Mouse (Mus musculus) large intestine, adult 2 months (tissue): ENCODE results near the gene Cdr1. TPM values are rescaled to one million over a fixed set of nuclear protein-coding genes. Genes with fewer than 3 reads are reported as not detected.

Source experiments
- DNase-seq: peaks from one replicate; pipeline ENCODE4 v3.0.0-alpha.2; 2012; ENCODE audit warnings: low read depth, low spot score
- WGBS: fragments of 180-500 bp; shearing (Covaris S2); methylation state at CpG from one replicate; pipeline ENCODE4 v1.1.7; 2018; 5-methylcytosine and 5-hydroxymethylcytosine counted together
- polyA plus RNA-seq: library from polyadenylated mRNA; depleted of rRNA; stranded (reverse); fragments of >200 nt; gene quantifications from 2 replicates; pipeline ENCODE4 v1.2.3, GENCODE M21; 2012; rRNA removed

Cdr1 gene
- not detected in 2 replicates for polyA plus RNA-seq

DNA sequence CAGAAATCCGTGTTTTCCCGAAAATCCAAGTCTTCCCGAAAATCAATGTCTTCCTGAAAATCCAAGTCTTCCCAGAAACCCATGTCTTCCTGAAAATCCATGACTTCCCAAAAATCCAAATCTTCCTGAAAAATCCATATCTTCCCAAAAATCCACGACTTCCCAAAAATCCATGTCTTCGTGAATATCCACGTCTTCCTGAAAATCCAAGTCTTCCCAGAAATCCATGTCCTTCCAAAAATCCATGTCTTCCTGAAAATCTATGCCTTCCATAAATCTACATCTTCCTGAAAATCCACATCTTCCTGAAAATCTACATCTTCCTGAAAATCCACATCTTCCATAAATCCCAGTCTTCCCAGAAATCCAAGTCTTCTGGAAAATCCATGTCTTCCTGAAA is at the start of gene Cdr1:
Gene Cdr1, minus strand, starts transcription at position 101 of the 400 bp plus-strand sequence.
- no peak for DNase-seq
- 92% methylated on average over 6 of the region's 6 CpGs for WGBS

DNA sequence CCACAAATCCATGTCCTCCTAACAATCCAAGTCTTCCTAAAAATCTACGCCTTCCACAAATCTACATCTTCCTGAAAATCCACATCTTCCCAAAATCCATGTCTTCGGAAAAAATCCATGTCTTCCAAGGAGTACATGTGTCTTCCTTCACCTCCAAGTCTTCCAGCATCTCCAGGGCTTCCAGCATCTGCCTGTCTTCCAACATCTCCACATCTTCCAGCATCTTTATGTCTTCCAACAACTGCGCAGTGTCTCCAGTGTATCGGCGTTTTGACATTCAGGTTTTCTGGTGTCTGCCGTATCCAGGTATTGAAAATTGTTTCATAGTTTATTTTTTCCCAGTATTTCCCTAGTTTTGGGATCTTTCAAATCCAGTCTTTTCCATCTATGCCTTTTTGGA is 511 bp upstream of the Cdr1 start:
- DNase-seq = no peak

DNA sequence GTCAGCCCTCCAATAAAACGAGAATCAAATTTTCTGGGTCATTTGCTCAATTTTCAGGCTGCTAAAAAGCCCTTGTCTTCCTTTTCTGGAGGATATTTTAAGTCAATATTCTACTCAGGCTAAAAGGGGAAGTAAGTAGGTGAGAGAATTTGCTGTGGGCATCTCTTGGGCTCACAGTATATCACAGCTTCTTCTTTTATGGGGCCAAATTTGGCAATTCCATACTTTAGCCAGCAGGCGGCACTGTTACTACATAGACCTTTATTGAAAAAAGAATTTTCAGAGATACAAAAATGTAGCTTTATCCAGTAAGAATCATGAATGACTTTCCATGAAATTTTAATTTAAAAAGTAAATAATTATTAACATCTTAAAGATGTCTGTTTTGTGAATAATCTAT is 18.8 kb downstream of the Cdr1 start:
- DNase-seq = no peak
- 34% methylated on average over 2 of the region's 2 CpGs for WGBS

More for the DNA sequence above, 511 bp upstream of the Cdr1 start:
- WGBS = 92% methylated on average over 6 of the region's 6 CpGs

DNA sequence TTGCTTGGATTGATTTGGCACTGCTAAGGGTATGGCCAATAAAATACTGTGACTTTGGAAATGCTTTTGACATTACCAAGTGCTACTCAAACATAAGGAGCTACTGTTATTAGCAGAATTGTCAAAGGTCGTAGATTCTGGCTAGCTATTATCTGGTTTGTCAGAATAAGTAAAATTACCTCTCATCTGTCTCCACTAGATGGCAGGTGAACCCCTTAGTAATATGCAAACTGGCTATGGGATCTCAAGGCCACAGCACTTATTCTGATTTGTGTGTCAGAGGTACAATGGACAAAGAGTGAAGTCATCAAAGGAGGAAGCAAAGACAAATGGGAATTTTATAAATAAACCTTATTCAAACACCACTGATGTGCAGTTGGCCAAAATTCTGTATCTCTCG is 24.1 kb downstream of the Cdr1 start:
- 53% methylated on average over 2 of the region's 2 CpGs for WGBS
- DNase-seq = no peak

DNA sequence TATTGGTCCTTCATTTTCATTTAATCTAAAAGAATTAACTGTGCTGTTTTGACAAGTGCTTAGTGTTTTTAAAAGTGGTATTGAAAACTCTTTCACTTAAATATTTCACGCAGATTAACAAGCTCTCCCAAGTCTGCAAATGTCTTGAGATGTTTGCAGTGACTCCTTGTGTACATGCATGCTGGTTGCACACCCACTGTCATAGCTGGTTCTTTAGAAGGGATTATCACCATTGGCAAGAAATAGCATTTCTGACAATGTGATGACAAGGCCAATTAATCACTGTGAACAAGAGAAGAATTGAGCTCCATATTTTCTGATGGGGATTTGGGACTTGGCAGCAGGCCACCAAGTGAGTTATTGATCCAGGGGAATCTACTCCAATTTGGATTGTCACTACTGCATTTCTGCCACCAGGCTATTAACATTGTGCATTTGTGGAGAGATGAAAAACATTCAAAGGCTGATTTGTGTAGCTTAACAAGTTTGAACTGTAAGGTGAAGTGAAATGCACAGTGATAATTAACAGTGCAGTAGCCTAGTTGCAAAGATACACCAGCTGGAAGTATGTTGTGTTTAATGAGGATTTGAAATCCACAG is 30.6 kb downstream of the Cdr1 start:
- DNase-seq = no peak
- WGBS = 74% methylated on average over 1 of the region's 1 CpGs

DNA sequence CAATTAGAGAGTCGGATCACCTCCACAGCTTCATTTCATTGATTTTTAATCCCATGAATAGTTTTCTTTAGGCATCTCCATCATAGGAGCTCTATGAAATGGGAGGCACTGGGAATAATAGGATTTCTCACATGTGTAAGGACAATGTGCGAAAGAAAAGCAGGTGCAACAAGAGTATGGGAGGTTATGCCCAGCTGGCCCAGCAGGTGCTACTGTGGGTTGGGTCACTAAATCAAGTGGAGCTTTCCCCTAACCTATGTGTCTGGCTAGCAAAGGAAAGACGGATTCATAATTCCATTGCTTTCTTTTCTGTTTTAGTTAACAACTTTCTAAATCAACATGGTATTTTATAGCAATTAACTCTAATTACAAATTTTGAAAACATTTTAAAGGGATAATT is 31.1 kb downstream of the Cdr1 start:
- 79% methylated on average over 3 of the region's 3 CpGs for WGBS
- DNase-seq = no peak

DNA sequence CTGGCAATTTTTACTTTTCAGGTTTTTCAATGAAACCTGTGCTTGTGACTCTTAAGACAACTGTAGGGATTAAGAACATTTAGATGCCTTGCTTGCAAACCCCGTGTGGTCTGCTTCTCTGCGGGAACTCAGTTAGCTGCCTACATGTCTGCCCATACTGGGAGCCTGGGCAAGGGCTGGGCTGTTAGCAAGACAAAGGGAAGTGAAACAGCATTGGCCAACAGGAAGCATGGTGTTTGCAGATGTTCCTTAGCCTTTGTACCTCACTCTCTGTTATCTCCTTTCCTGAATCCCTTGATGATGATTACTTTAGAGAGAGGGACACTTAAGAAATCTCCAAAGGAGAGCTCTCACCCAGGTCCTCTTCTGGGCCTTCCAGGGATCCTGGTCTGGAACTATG is 38.8 kb downstream of the Cdr1 start:
- no peak for DNase-seq
- WGBS = 33% methylated on average over 2 of the region's 2 CpGs

DNA sequence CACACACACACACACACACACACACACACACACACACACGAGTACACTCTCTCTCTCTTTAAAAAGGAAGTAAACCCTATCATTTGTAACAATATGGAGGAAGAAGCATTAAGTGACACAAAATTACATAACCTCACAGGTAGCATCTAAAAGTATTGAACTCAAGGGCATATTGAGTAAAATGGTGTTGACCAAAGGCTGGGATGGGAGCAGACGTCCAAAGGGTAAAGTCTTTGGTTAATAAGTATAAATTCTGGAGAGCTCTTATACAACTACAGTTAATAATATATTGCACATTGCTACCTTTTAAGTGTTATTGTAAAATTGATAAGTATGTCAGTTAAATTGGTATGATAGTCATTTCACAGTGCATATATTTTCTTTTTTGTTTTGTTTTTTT is 39.9 kb downstream of the Cdr1 start:
- DNase-seq = no peak
- 59% methylated on average over 2 of the region's 2 CpGs for WGBS

DNA sequence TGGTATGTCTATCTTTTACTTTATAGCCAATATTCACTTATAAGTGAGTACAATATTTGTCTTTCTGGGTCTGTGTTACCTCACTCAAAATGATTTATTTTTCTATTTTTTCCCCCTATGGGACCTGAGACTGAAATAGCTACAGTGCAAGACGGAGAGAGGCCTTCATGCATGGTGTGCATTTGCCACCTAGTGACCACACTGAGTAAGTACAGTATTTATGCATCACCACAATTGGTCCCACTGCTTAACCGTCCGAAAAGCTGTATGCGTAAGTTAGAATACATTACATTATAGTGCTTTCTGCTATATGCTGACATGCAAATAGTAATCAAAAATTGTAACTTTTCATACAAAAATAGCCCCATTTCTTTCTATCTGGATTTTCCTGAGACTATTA is 50.8 kb downstream of the Cdr1 start:
- no peak for DNase-seq
- WGBS = 73% methylated on average over 4 of the region's 4 CpGs
